ENCODE assay signal across 35 mouse cellular contexts in the genomic region with DNA sequence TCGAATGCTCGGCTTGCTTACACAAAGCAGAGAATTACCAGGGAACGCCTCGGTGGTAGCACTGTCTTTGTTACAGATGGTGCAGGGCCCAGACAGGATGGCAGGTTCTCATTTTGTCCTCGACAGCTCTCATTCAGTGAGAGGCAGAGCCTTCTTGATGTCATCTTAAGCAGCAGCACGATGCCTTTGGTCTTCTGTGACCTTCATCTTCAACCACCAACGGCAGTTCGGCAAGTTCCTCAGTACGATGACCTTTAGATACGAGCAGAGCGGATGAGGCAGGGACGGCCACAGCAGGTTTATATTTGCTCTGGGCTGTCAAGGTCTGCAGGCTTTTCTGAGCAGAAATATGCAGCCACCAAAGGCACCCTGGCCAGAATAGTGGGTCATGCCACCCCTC. TPM values are rescaled to one million over a fixed set of nuclear protein-coding genes. Genes with fewer than 3 reads are reported as not detected.
DNase-seq lines count a peak whose midpoint lies in the region; ATAC-seq lines count a peak whose summit lies in the region.
"Had no signal": no experiment of that assay in that cellular context is flagged by ENCODE, and none has a peak within 500 bp of the region (broad histone marks: within the 10 kb centered on the region; RNA-seq: fewer than 3 reads in every experiment).

No protein-coding gene starts in this region.

- intact Hi-C loops in left cerebral cortex, postnatal 14 days (cut with DNase I) = loop anchor here (10.0 kb wide), 1 partner anchor 243 kb away; no protein-coding TSS in a partner anchor

- peak; percentile 38 for ATAC-seq in CD4-positive, CD25-positive, alpha-beta regulatory T cell, adult 4 months
- ATAC-seq: forebrain, embryonic 14.5 days; forebrain, postnatal 0 days; hindbrain, postnatal 0 days; intestine, postnatal 0 days; Patski had no signal

- DNase-seq in adrenal gland, postnatal 10 days = peak; percentile 24
- no peak for DNase-seq in adrenal gland, adult 8-10 months
- peak; percentile 24 for DNase-seq in adrenal gland, postnatal 14 days
- DNase-seq in induced T-regulatory cell, adult 2 months (ENCODE audit: low read depth) = peak; percentile 63
- DNase-seq in urinary bladder, adult 2 months (ENCODE audit: low spot score) = no peak
- no peak for DNase-seq in left cerebral cortex, postnatal 14 days (ENCODE audit: low spot score in 2 of 2)
- DNase-seq: cerebellum, adult 11 months; cerebellum, adult 2 months; cerebellum, adult 9-11 months; cerebellum, postnatal 25 days; forebrain, postnatal 0 days; gastrocnemius, adult 2 months; gastrocnemius, postnatal 25 days; heart, adult 2 months; heart, postnatal 14 days; heart, postnatal 4 days; kidney, adult 2 months had no signal

RNA-seq across cellular contexts. Expression of gene Rtp3, which starts 11.2 kb away (rescaled TPM):
- 10 to 100 TPM in 1 of 2 experiments, 1 to 10 TPM in 1; 7.5 to 10.3 TPM for total RNA-seq in adrenal gland, postnatal 10 days (2021)
- 1 to 10 TPM; 2.5 to 4.6 (median 3.9) TPM for total RNA-seq in adrenal gland, adult 8-10 months (2022)
- not detected for polyA plus RNA-seq in CD4-positive, CD25-positive, alpha-beta regulatory T cell, adult 4 months (2017; shearing (Covaris generic))
- total RNA-seq in adrenal gland, postnatal 14 days (2021) = 3.5 and 10.0 TPM in 2 replicates
- 0.83 and 0.96 TPM in 2 replicates for polyA plus RNA-seq in urinary bladder, adult 2 months (2012; rRNA removed)
- under 1 TPM in 1 of 2 experiments, not detected in 1; 0.44 TPM for total RNA-seq in left cerebral cortex, postnatal 14 days (2021)
- total RNA-seq: CH12.LX; common myeloid progenitor, adult 5-6 weeks; forebrain, postnatal 0 days; granulocyte monocyte progenitor cell, adult 5-6 weeks had no signal
- polyA plus RNA-seq: C2C12; embryonic facial prominence, embryonic 12.5 days; embryonic facial prominence, embryonic 15.5 days; forebrain, embryonic 11.5 days; forebrain, embryonic 14.5 days; forebrain, postnatal 0 days; G1E; hindbrain, embryonic 11.5 days; hindbrain, embryonic 14.5 days; hindbrain, postnatal 0 days had no signal

RNA-seq across cellular contexts. Expression of gene Ltf, which starts 17.4 kb away (rescaled TPM):
- 10 to 100 TPM; 14.8 to 15.6 TPM for total RNA-seq in adrenal gland, postnatal 10 days (2021)
- 1 to 10 TPM in 3 of 4 experiments, under 1 TPM in 1; 0.87 to 3.2 (median 2.0) TPM for total RNA-seq in adrenal gland, adult 8-10 months (2022)
- under 1 TPM in 1 of 2 experiments, not detected in 1; 0.76 TPM for polyA plus RNA-seq in CD4-positive, CD25-positive, alpha-beta regulatory T cell, adult 4 months (2017; shearing (Covaris generic))
- total RNA-seq in adrenal gland, postnatal 14 days (2021) = 2.6 and 7.3 TPM in 2 replicates
- not detected in 2 replicates for polyA plus RNA-seq in urinary bladder, adult 2 months (2012; rRNA removed)
- 1 to 10 TPM in 1 of 2 experiments, not detected in 1; 1.0 TPM for total RNA-seq in left cerebral cortex, postnatal 14 days (2021)
- total RNA-seq: gastrocnemius, adult 2 months; gastrocnemius, postnatal 25 days; heart, adult 2 months had no signal
- polyA plus RNA-seq: C2C12; G1E; hindbrain, embryonic 11.5 days had no signal

RNA-seq across cellular contexts. Expression of gene Lrrc2, which starts 50.3 kb away (rescaled TPM):
- 1 to 10 TPM; 2.2 to 5.4 TPM for total RNA-seq in adrenal gland, postnatal 10 days (2021)
- total RNA-seq in adrenal gland, adult 8-10 months (2022) = 10 to 100 TPM; 13.0 to 17.1 (median 14.1) TPM
- under 1 TPM in 1 of 2 experiments, not detected in 1; 0.12 TPM for polyA plus RNA-seq in CD4-positive, CD25-positive, alpha-beta regulatory T cell, adult 4 months (2017; shearing (Covaris generic))
- total RNA-seq in adrenal gland, postnatal 14 days (2021) = 3.3 and 4.1 TPM in 2 replicates
- polyA plus RNA-seq in urinary bladder, adult 2 months (2012; rRNA removed) = 0.06 TPM in 2 replicates
- 1 to 10 TPM; 1.9 to 2.0 TPM for total RNA-seq in left cerebral cortex, postnatal 14 days (2021)
- polyA plus RNA-seq: G1E, Patski had no signal

RNA-seq across cellular contexts. Expression of gene Tdgf1, which starts 55.7 kb away (rescaled TPM):
- total RNA-seq in adrenal gland, postnatal 10 days (2021) = not detected
- total RNA-seq in adrenal gland, adult 8-10 months (2022) = under 1 TPM in 1 of 4 experiments, not detected in 3; 0.14 TPM
- polyA plus RNA-seq in CD4-positive, CD25-positive, alpha-beta regulatory T cell, adult 4 months (2017; shearing (Covaris generic)) = 1 to 10 TPM in 1 of 2 experiments, under 1 TPM in 1; 0.22 to 1.2 TPM
- not detected in 2 replicates for total RNA-seq in adrenal gland, postnatal 14 days (2021)
- polyA plus RNA-seq in urinary bladder, adult 2 months (2012; rRNA removed) = not detected in 2 replicates
- under 1 TPM; 0.42 to 0.53 TPM for total RNA-seq in left cerebral cortex, postnatal 14 days (2021)
- total RNA-seq: CH12.LX; common myeloid progenitor, adult 5-6 weeks; forebrain, postnatal 0 days; gastrocnemius, adult 2 months; gastrocnemius, postnatal 25 days; granulocyte monocyte progenitor cell, adult 5-6 weeks; heart, adult 2 months; heart, postnatal 4 days; hindbrain, postnatal 0 days had no signal
- polyA plus RNA-seq: C2C12; embryonic facial prominence, embryonic 12.5 days; forebrain, embryonic 11.5 days; forebrain, embryonic 14.5 days; G1E; heart, adult 2 months; heart, embryonic 13.5 days; heart, embryonic 16.5 days; hindbrain, embryonic 11.5 days; intestine, embryonic 14.5 days; intestine, postnatal 0 days; kidney, adult 2 months; Patski had no signal

RNA-seq across cellular contexts. Expression of gene Ccrl2, which starts 55.7 kb away (rescaled TPM):
- total RNA-seq in adrenal gland, postnatal 10 days (2021) = 1 to 10 TPM; 3.4 to 4.8 TPM
- total RNA-seq in adrenal gland, adult 8-10 months (2022) = 10 to 100 TPM in 2 of 4 experiments, 1 to 10 TPM in 2; 5.4 to 12.8 (median 9.8) TPM
- 10 to 100 TPM; 25.6 to 26.3 TPM for polyA plus RNA-seq in CD4-positive, CD25-positive, alpha-beta regulatory T cell, adult 4 months (2017; shearing (Covaris generic))
- total RNA-seq in adrenal gland, postnatal 14 days (2021) = 5.5 and 8.9 TPM in 2 replicates
- 7.4 and 8.9 TPM in 2 replicates for polyA plus RNA-seq in urinary bladder, adult 2 months (2012; rRNA removed)
- 1 to 10 TPM in 1 of 2 experiments, under 1 TPM in 1; 0.68 to 1.0 TPM for total RNA-seq in left cerebral cortex, postnatal 14 days (2021)
- polyA plus RNA-seq: C2C12 had no signal

Comparison
In these comparisons a context has a peak if more than half of its experiments do, and no peak if none do; other contexts are left out.
1. DNase-seq: peak in adrenal gland, postnatal 10 days (single experiment), adrenal gland, postnatal 14 days (single experiment) and induced T-regulatory cell, adult 2 months (single experiment); none in adrenal gland, adult 8-10 months (single experiment), urinary bladder, adult 2 months (single experiment) and left cerebral cortex, postnatal 14 days (0 of 2).